Mouse (Mus musculus) urinary bladder, postnatal 36 days (tissue): Measurements from ENCODE around the gene Apobec3.
"Not testable (repeated sequence)": the region's sequence is repeated elsewhere in the genome, so short reads cannot be mapped to it uniquely, and the experiment has no call there.

Experiments
- DNase-seq, 2 experiments: peaks; one replicate each; pipeline ENCODE4 v3.0.0; 2022; ENCODE audit warnings: low spot score in 2 of 2, mixed read lengths in 1 of 2

The Apobec3 gene

GRCm38 (mm10) chr15:79927637-79928122 lies 36.2 kb downstream of the Apobec3 start:
- DNase-seq: peak; percentile 97

DNA sequence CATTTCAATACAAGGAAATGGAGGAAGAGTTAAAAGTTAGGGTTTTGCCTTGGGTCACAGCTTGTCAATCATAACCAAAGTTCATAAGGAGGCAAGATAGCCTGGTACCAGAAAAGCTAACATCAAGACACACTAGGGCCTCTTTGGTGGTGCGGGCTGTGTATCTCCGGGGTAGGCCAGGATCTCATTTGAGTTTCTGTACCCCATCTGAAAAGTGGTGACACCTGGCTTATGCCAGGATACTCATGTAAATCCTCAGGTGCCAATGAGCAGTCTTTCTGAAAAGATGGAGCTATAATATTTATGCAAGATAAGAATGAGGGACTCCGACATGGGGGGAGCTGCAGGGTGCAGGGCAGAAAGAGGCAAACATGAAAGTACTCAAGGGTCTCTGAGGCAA lies 36.9 kb downstream of the Apobec3 start:
- no peak for DNase-seq

DNA sequence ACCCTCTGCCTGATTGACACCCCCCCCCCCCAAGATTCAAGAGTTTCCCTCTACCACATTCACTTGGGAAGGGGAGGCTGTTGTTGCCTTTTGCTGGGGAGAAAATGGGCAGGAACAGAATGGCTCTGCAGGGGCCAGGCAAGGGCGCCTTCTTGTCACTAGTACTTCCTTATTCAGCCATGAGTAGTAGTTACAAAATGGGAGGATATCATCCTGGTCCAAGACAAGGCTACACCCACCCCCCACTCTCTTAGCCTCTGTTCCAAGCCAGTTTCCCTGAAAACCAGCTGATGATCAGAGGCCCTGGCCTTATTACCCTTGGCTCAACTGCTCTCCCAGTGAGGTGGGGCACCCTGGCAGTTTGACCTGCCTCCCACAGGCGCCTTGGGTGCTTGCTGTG lies 37.3 kb downstream of the Apobec3 start:
- no peak for DNase-seq

GRCm38 (mm10) chr15:79929734-79930133 lies 38.3 kb downstream of the Apobec3 start:
- DNase-seq: no peak

DNA sequence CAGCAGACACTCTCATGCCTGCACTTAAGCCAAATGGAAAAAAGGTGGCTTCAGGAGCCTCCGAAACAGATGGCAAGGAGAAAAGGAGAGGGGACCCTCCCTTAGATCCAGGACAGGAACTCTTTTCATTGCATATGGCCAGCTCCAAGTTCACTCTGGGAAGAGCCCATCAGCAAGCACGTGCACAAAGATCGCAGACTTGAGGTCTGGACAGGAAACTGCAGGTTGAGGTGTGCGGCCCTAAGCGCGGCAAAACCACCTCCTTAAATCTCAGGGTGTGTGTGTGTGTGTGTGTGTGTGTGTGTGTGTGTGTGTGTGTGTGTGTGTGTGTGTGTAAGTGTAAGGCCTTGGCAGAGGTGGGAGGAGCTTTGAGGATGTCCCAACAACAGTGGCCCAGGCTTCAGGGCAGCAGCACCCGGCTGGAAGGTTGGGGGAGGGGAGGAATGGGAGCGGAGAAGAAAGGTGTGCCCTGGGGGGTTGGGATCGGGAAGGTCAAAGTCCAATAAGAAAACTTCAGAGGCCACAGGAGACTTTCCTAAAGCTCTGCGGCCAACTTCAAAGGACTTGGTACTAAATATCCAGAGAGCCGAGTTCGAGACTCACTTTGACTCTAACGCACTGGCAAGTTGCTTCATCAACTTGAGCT lies 40.2 kb downstream of the Apobec3 start:
- no peak for DNase-seq

- DNase-seq: peak; percentile 92 to 94
Observed at GRCm38 (mm10) chr15:79932323-79932987, 41.0 kb downstream of the Apobec3 start.

DNA sequence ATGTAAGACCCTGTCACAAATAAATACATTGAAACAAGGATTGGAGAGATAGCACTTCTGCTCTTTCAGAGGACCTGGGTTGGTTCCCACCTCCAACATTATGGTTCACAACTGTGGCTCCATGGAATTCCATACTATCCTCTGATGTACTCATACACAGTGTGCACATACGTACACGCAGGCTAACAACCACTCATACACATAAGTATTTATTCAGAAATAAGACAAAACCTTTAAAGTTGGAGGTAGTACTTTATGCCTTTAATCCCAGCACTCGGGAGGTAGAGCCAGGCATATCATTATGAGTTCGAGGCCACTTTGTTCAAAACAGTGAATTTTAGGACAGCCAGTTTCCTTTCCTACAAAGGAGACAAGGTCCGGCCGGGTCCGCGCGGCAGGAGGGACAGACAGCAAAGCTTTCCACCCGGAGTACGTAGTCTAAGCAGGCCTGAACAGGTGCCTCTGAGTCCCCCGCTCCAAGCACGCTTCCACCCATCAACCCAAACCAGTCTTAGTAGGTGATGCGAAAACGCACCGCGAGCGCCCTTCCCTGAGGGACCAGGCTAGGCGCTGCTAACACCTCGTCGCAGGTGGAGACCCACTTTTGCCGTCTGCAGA lies 41.7 kb downstream of the Apobec3 start:
- DNase-seq: no peak

GRCm38 (mm10) chr15:79933670-79934514 lies 42.4 kb downstream of the Apobec3 start:
- DNase-seq: no peak

- no peak for DNase-seq
Observed at GRCm38 (mm10) chr15:79934776-79935175, 43.3 kb downstream of the Apobec3 start.

- DNase-seq: no peak
Observed at GRCm38 (mm10) chr15:79935654-79936373, 44.4 kb downstream of the Apobec3 start.

GRCm38 (mm10) chr15:79936374-79936751 lies 44.9 kb downstream of the Apobec3 start:
- DNase-seq: no peak

GRCm38 (mm10) chr15:79939020-79939419 lies 47.6 kb downstream of the Apobec3 start:
- no peak for DNase-seq

DNA sequence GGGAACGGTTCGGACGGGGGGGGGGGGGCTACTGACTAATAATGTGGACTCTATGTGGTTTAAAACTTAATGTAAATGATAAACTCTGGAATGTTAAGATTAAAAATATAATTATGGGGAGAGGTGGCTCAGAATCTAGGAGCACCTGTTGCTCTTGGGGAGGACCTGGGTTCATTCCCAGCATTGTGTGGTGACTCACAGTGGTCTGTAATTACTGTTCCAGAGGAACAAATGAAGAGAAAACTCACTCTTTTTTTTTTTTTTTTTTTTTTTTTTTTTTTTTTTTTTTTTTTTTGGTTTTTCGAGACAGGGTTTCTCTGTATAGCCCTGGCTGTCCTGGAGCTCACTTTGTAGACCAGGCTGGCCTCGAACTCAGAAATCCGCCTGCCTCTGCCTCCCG lies 48.0 kb downstream of the Apobec3 start:
- DNase-seq: not testable (repeated sequence)

DNA sequence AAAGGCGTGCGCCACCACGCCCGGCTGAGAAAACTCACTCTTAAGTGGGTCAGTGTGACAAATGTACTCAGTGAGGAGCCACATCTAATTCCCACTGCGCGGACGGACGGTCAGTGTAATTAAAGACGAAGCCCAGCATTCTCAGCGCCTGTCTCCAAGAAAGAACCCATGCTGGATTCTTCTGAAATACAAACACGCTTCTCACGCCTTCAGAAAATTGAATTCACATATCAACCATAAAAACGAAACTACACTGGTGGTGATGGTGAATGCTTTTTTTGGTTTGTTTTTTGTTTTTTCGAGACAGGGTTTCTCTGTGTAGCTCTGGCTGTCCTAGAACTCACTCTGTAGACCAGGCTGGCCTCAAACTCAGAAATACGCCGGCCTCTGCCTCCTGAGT lies 48.5 kb downstream of the Apobec3 start:
- no peak for DNase-seq

- DNase-seq: no peak
Observed at GRCm38 (mm10) chr15:79940932-79941331, 49.5 kb downstream of the Apobec3 start.

DNA sequence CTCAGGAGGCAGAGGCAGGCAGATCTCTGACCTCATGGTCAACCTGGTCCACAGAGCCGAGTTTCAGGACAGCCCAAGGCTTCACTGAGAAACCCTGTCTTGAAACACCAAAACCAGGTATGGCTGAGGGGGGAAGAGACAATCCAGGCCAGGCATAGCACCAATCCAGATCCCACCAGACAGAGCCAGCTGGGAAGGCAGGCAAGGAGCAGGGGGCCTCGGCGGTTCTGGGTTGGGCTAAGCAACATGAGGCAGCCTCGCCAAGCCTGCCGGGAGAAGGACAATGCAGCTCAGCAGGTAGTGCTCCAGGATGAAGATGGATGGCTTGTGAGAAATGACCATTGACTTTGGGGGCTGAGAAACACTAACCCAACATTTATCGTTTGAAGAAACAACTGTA lies 51.1 kb downstream of the Apobec3 start:
- DNase-seq: no peak

- no peak for DNase-seq
Observed at GRCm38 (mm10) chr15:79943584-79943983, 52.1 kb downstream of the Apobec3 start.

GRCm38 (mm10) chr15:79944948-79945347 lies 53.5 kb downstream of the Apobec3 start:
- DNase-seq: no peak

DNA sequence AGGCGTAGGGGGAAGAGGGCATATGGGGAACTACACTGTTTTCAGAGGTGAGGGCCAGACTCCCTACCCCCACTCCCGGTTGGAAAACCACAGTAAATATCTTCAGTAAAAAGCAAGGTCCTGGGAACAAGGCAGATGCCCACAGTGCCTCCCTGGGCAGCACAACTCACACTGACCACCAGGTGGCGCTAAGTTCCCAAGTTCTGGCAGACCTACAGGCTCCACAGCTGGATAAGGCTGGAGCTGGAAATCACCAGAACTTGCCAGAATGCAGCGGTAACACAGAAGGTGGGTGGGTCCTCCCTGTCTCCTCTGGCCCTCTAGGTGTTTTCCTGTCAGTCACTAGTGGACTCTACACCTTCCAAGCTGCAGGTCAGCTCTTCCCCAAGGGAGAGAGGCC lies 54.6 kb downstream of the Apobec3 start:
- DNase-seq: peak; percentile 82 to 88

GRCm38 (mm10) chr15:79946790-79947189 lies 55.3 kb downstream of the Apobec3 start:
- no peak for DNase-seq

DNA sequence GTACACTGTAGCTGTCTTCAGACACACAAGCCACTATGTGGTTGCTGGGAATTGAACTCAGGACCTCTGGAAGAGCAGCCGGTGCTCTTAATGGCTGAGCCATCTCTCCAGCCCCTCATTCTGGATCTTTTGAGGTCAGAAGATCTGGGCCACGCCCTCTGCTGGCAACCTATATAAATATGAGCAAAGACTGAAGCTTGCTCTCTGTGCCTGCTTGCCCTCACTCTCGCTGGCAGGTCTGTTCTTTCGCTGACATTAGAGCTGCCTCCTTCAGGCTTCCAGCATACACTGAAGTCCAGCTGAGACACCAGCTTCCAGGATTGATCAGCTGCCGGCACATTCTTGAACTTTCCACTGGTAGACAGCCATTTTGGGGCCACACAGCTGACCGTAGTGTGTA lies 56.2 kb downstream of the Apobec3 start:
- no peak for DNase-seq
